Mouse (Mus musculus): ENCODE measurements around the gene Scyl2.
"Not testable (repeated sequence)": the region's sequence is repeated elsewhere in the genome, so short reads cannot be mapped to it uniquely, and the experiment has no call there.

Scyl2 gene

GRCm38 (mm10) chr10:89686139-89686808, at the start of gene Scyl2:
Gene Scyl2 (minus strand): TSS chr10:89686285.
- DNase-seq (ENCODE audit: low read depth): peak; percentile 98

- DNase-seq (ENCODE audit: low read depth): peak; percentile 98
These were observed 46.1 kb upstream of the Scyl2 start, which contains the start of gene Actr6 for GRCm38 (mm10) chr10:89732001-89732794. Gene Actr6 (minus strand): TSS chr10:89732295.

- no peak for DNase-seq (ENCODE audit: low read depth)
These were observed 45.3 kb upstream of the Scyl2 start for GRCm38 (mm10) chr10:89731341-89731740.

- no peak for DNase-seq (ENCODE audit: low read depth)
These were observed 44.3 kb upstream of the Scyl2 start for GRCm38 (mm10) chr10:89730386-89730785.

- no peak for DNase-seq (ENCODE audit: low read depth)
These were observed 36.4 kb upstream of the Scyl2 start for GRCm38 (mm10) chr10:89722247-89723195.

- DNase-seq (ENCODE audit: low read depth): no peak
These were observed 34.7 kb upstream of the Scyl2 start for GRCm38 (mm10) chr10:89720796-89721195.

- no peak for DNase-seq (ENCODE audit: low read depth)
These were observed 34.2 kb upstream of the Scyl2 start for GRCm38 (mm10) chr10:89720252-89720651.

- no peak for DNase-seq (ENCODE audit: low read depth)
These were observed 28.8 kb upstream of the Scyl2 start for GRCm38 (mm10) chr10:89714910-89715309.

- no peak for DNase-seq (ENCODE audit: low read depth)
These were observed 22.6 kb upstream of the Scyl2 start for GRCm38 (mm10) chr10:89708720-89709119.

- DNase-seq (ENCODE audit: low read depth): no peak
These were observed 21.3 kb upstream of the Scyl2 start for GRCm38 (mm10) chr10:89707397-89707796.

GRCm38 (mm10) chr10:89703042-89703441, 17.0 kb upstream of the Scyl2 start:
- peak; percentile 84 for DNase-seq (ENCODE audit: low read depth)

GRCm38 (mm10) chr10:89697956-89698355, 11.9 kb upstream of the Scyl2 start:
- no peak for DNase-seq (ENCODE audit: low read depth)

GRCm38 (mm10) chr10:89696270-89696669, 10.2 kb upstream of the Scyl2 start:
- DNase-seq (ENCODE audit: low read depth): not testable (repeated sequence)

GRCm38 (mm10) chr10:89695194-89695911, 9.3 kb upstream of the Scyl2 start:
- DNase-seq (ENCODE audit: low read depth): no peak

GRCm38 (mm10) chr10:89690021-89690420, 3.9 kb upstream of the Scyl2 start:
- DNase-seq (ENCODE audit: low read depth): no peak

GRCm38 (mm10) chr10:89687455-89687854, 1.4 kb upstream of the Scyl2 start:
- DNase-seq (ENCODE audit: low read depth): no peak

GRCm38 (mm10) chr10:89685391-89686138, 520 bp downstream of the Scyl2 start:
- DNase-seq (ENCODE audit: low read depth): no peak

GRCm38 (mm10) chr10:89682961-89683360, 3.1 kb downstream of the Scyl2 start:
- no peak for DNase-seq (ENCODE audit: low read depth)

GRCm38 (mm10) chr10:89682157-89682556, 3.9 kb downstream of the Scyl2 start:
- DNase-seq (ENCODE audit: low read depth): no peak

- no peak for DNase-seq (ENCODE audit: low read depth)
These were observed 4.4 kb downstream of the Scyl2 start for GRCm38 (mm10) chr10:89681706-89682105.

- DNase-seq (ENCODE audit: low read depth): no peak
These were observed 5.6 kb downstream of the Scyl2 start for GRCm38 (mm10) chr10:89680517-89680916.
